Mouse (Mus musculus): ENCODE measurements around the gene Prkag2.
A peak's percentile ranks its signal among the peaks of the same experiment; 100 is the strongest.

Gene Prkag2

GRCm38 (mm10) chr5:24874111-24874510 is 226.3 kb downstream of the Prkag2 start:
- no peak for TF ChIP-seq GATA4 (IDR thresholded peaks at IDR 0.05; ENCODE audit: insufficient replicate concordance, low read length)

- no peak for TF ChIP-seq GATA4 (IDR thresholded peaks at IDR 0.05; ENCODE audit: insufficient replicate concordance, low read length)
These were observed 227.2 kb downstream of the Prkag2 start for GRCm38 (mm10) chr5:24873221-24873620.

- no peak for TF ChIP-seq GATA4 (IDR thresholded peaks at IDR 0.05; ENCODE audit: insufficient replicate concordance, low read length)
These were observed 229.2 kb downstream of the Prkag2 start for GRCm38 (mm10) chr5:24871276-24871675.

GRCm38 (mm10) chr5:24869796-24870289 is 230.6 kb downstream of the Prkag2 start:
- no peak for TF ChIP-seq GATA4 (IDR thresholded peaks at IDR 0.05; ENCODE audit: insufficient replicate concordance, low read length)

GRCm38 (mm10) chr5:24863804-24864203 is 236.6 kb downstream of the Prkag2 start:
- no peak for TF ChIP-seq GATA4 (IDR thresholded peaks at IDR 0.05; ENCODE audit: insufficient replicate concordance, low read length)

- no peak for TF ChIP-seq GATA4 (IDR thresholded peaks at IDR 0.05; ENCODE audit: insufficient replicate concordance, low read length)
These were observed 239.0 kb downstream of the Prkag2 start for GRCm38 (mm10) chr5:24861449-24861930.

- no peak for TF ChIP-seq GATA4 (IDR thresholded peaks at IDR 0.05; ENCODE audit: insufficient replicate concordance, low read length)
These were observed 239.6 kb downstream of the Prkag2 start for GRCm38 (mm10) chr5:24860635-24861448.

- TF ChIP-seq GATA4 (IDR thresholded peaks at IDR 0.05; ENCODE audit: insufficient replicate concordance, low read length) = no peak
These were observed 240.5 kb downstream of the Prkag2 start for GRCm38 (mm10) chr5:24859771-24860540.

- 0 out of 2 replicates have a peak, but pooled peaks have one; percentile 39 for TF ChIP-seq GATA4 (IDR thresholded peaks at IDR 0.05; ENCODE audit: insufficient replicate concordance, low read length)
These were observed 245.4 kb downstream of the Prkag2 start for GRCm38 (mm10) chr5:24854827-24855600.

GRCm38 (mm10) chr5:24854256-24854655 is 246.2 kb downstream of the Prkag2 start:
- no peak for TF ChIP-seq GATA4 (IDR thresholded peaks at IDR 0.05; ENCODE audit: insufficient replicate concordance, low read length)

- no peak for TF ChIP-seq GATA4 (IDR thresholded peaks at IDR 0.05; ENCODE audit: insufficient replicate concordance, low read length)
These were observed 256.6 kb downstream of the Prkag2 start for GRCm38 (mm10) chr5:24843841-24844240.

GRCm38 (mm10) chr5:24843103-24843475 is 257.4 kb downstream of the Prkag2 start:
- no peak for TF ChIP-seq GATA4 (IDR thresholded peaks at IDR 0.05; ENCODE audit: insufficient replicate concordance, low read length)

- TF ChIP-seq GATA4 (IDR thresholded peaks at IDR 0.05; ENCODE audit: insufficient replicate concordance, low read length) = no peak
These were observed 258.0 kb downstream of the Prkag2 start, which contains the start of gene Rheb for GRCm38 (mm10) chr5:24842274-24843102. Gene Rheb, minus strand, starts transcription at chr5:24842624.

- no peak for TF ChIP-seq GATA4 (IDR thresholded peaks at IDR 0.05; ENCODE audit: insufficient replicate concordance, low read length)
These were observed 258.7 kb downstream of the Prkag2 start for GRCm38 (mm10) chr5:24841662-24842273.
